Mouse (Mus musculus): ENCODE measurements at regions not wholly inside any gene's neighbourhood (a gene's known extent, or its start where the extent isn't known, plus 50 kb on each side); places are given as distances from the start of the nearest gene placed in this dataset.

- TF ChIP-seq POLR2A (IDR thresholded peaks at IDR 0.05; ENCODE audit: extremely low read depth, insufficient read depth, low read length) (no peak), CTCF (IDR thresholded peaks at IDR 0.05; ENCODE audit: low read depth, low read length) (no peak)
Measured at GRCm38 (mm10) chr4:54636986-54637641, 307.7 kb upstream of the Zfp462 start.

Measured in liver, adult 2 months (tissue).